Mouse (Mus musculus): ENCODE data around the gene Mrpl12.

- TF ChIP-seq CTCF (IDR thresholded peaks at IDR 0.05; ENCODE audit: low read depth) (no peak), EP300 (IDR thresholded peaks at IDR 0.05; ENCODE audit: low read depth) (no peak)
These were observed 15.9 kb downstream of the Mrpl12 start for GRCm38 (mm10) chr11:120500357-120500756.
